Mouse (Mus musculus) cortical plate, adult 2 months (tissue): ENCODE data around the gene Gm17657.

Experiments
- CTCF ChIP-seq: fragments of 200-500 bp; IDR thresholded peaks from 2 replicates; pipeline ENCODE4 v1.5.1; 2011; ENCODE audit warnings: mild to moderate bottlenecking, control low read depth, low read length; ENCODE audit not compliant: insufficient read depth; ENCODE audit errors: extremely low read depth
- POLR2A ChIP-seq: fragments of 200-500 bp; IDR thresholded peaks from 2 replicates; pipeline ENCODE4 v1.6.1; 2011; ENCODE audit warnings: mild to moderate bottlenecking, low read length, control low read depth; ENCODE audit not compliant: insufficient read depth; ENCODE audit errors: extremely low read depth

DNA sequence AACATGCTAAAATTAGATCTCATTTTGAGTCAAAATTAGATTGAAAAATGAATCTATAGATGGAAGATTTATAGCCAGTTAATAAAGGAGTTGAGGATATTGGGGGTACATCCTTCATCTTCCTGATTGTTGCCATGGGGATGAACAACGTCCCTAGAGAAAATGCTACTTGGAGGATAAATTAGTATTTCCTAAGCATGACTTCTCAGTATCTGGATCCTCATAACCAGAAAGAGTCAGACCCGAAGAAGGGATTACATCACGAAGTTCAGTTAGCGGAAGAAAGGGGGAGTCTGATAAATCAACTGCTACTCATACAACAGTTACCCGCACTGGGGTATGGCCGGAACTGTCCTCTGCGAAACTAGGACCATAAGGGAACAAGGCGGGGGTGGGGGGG lies 444 bp downstream of the Gm17657 start:
- TF ChIP-seq CTCF (no peak), POLR2A (no peak)
